Mouse (Mus musculus) bone marrow, adult 2 months (tissue): ENCODE data around the gene Dnase1l2.

ENCODE experiments used
- CTCF ChIP-seq: fragments of 200-500 bp; IDR thresholded peaks from 2 replicates; pipeline ENCODE4 v1.5.1; 2011; ENCODE audit warnings: low read length, control low read depth; ENCODE audit not compliant: control insufficient read depth, insufficient read depth
- POLR2A ChIP-seq: fragments of 200-500 bp; IDR thresholded peaks from 2 replicates; pipeline ENCODE4 v1.6.1; 2011; ENCODE audit warnings: low read depth, mild to moderate bottlenecking, control low read depth, low read length, borderline replicate concordance; ENCODE audit not compliant: control insufficient read depth

DNA sequence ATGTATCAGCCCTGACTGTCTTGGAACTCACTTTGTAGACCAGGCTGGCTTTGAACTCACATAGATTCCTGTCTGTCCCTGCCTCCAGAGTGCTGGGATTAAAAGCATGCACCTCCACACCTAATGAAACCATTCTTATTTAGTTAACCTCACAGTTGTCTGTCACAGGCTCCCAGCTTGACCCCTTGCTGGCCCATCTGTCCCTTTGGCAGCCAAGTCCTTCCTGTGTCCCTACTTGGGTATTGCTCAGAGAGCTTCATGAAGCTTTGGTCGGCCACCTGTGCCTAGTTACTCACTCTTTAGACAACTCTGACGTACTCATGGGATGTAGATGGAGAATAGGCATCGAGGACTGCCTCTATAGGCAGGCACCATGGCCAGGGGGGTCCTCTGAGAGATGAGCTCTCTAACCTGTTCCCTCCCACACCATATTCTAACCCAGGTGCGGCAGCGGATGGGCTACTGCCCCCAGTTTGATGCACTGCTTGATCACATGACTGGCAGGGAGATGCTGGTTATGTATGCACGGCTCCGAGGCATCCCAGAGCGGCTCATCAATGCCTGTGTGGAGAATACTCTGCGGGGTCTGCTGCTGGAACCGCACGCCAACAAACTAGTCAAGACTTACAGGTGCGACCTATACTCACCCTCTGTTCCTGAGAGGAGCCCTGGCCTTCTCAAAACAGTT, 35.6 kb downstream of the Dnase1l2 start:
- TF ChIP-seq POLR2A (no peak), CTCF (no peak)
